Mouse (Mus musculus) brain, adult 10 weeks (tissue): ENCODE data around the gene Atp2c2. TPM values are rescaled to one million over a fixed set of nuclear protein-coding genes. Genes with fewer than 3 reads are reported as not detected.

ENCODE experiments used
- polyA plus RNA-seq: library from polyadenylated mRNA; stranded (reverse); fragments of 350-450 nt; fragmentation: Illumina TruSeq; extraction: RNeasy Lipid Tissue Mini Kit (QIAGEN cat#74804); gene quantifications from one replicate; pipeline ENCODE4 v1.2.3, GENCODE M21; 2015; ENCODE audit warnings: low read depth, low replicate concordance

The Atp2c2 gene
- polyA plus RNA-seq: 0.61 TPM

GRCm38 (mm10) chr8:119699549-119700134 is at the start of gene Atp2c2:
Atp2c2 (plus strand) TSS chr8:119700009.

GRCm38 (mm10) chr8:119666219-119666951 is 33.4 kb upstream of the Atp2c2 start, which contains the start of gene Wfdc1:
Wfdc1 (plus strand) TSS chr8:119666365.

GRCm38 (mm10) chr8:119778263-119778662 is 78.5 kb downstream of the Atp2c2 start, which contains the start of gene Tldc1:
Tldc1 (minus strand) TSS chr8:119778416.

Other genes with a start within 250 kb of the Atp2c2 start
- not detected for gene Slc38a8, start 198.3 kb upstream of the Atp2c2 start, polyA plus RNA-seq
- 54.4 TPM for gene Mbtps1, start 141.3 kb upstream of the Atp2c2 start, polyA plus RNA-seq
- gene Hsdl1, start 124.8 kb upstream of the Atp2c2 start, polyA plus RNA-seq: 35.0 TPM
- gene Dnaaf1, start 124.8 kb upstream of the Atp2c2 start, polyA plus RNA-seq: 0.30 TPM
- 8.3 TPM for gene Taf1c, start 94.8 kb upstream of the Atp2c2 start, polyA plus RNA-seq
- gene Adad2, start 87.3 kb upstream of the Atp2c2 start, polyA plus RNA-seq: 0.31 TPM
- gene Kcng4, start 64.3 kb upstream of the Atp2c2 start, polyA plus RNA-seq: 8.4 TPM
- gene Wfdc1, start 33.6 kb upstream of the Atp2c2 start, polyA plus RNA-seq: 13.4 TPM
- gene Tldc1, start 78.4 kb downstream of the Atp2c2 start, polyA plus RNA-seq: 9.2 TPM
- gene Cotl1, start 140.5 kb downstream of the Atp2c2 start, polyA plus RNA-seq: 74.6 TPM
- gene Klhl36, start 162.3 kb downstream of the Atp2c2 start, polyA plus RNA-seq: 6.1 TPM
- 63.0 TPM for gene Usp10, start 210.4 kb downstream of the Atp2c2 start, polyA plus RNA-seq
- gene Gm20388, start 210.8 kb downstream of the Atp2c2 start, polyA plus RNA-seq: 14.6 TPM